Mouse (Mus musculus) frontal cortex, postnatal 10 days (tissue): ENCODE measurements around the gene Trp73.

Source experiments
- DNase-seq, 2 experiments: peaks; one replicate each; pipeline ENCODE4 v3.0.0; 2022; ENCODE audit warnings: low spot score in 2 of 2, mixed read lengths in 1 of 2

Trp73 gene

GRCm38 (mm10) chr4:154142211-154143040 is 2.4 kb upstream of the Trp73 start, which contains the start of gene Wrap73:
Gene Wrap73 (plus strand): TSS chr4:154142372.
- peak; percentile 73 to 87 for DNase-seq

GRCm38 (mm10) chr4:154141009-154141867 is 1.2 kb upstream of the Trp73 start:
- no peak for DNase-seq

DNA sequence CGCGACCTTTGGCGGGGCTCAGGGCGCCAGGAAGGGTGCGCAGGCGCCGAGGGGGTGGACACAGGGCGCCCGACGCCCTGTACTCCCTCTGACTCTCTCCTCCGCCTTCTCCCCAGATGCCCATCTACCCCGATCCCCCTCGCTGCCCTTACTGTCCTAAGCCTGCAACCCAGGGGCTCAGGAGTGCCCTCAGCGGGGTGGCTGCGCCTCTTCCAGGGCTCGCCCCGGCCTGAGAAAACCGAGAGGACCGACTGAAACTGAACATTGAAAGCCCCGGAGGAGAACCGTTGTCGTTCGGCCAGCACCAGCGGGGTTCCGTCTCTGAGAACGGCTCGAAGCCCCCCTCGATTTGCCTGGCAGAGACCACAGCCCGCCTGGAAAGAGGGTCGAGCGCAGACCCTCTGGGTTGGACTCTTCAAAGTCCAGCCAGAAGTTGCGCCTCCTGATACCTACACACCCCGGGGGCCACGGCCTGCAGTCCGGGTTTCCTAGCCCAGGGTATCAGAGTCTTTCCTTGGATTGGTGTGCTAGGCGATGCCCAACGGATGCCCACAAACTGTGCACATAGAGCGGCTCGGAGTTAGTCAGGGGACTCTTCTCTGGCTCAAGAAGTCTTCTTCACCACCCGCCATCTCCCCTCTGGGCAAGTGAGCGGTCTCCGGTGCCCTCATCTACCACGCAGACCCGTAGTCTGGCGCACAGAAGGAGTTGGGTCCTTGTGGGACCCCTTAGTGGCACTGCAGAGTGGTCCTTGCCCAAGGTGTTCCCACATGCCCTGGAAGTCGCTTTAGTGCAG is 403 bp upstream of the Trp73 start:
- no peak for DNase-seq

DNA sequence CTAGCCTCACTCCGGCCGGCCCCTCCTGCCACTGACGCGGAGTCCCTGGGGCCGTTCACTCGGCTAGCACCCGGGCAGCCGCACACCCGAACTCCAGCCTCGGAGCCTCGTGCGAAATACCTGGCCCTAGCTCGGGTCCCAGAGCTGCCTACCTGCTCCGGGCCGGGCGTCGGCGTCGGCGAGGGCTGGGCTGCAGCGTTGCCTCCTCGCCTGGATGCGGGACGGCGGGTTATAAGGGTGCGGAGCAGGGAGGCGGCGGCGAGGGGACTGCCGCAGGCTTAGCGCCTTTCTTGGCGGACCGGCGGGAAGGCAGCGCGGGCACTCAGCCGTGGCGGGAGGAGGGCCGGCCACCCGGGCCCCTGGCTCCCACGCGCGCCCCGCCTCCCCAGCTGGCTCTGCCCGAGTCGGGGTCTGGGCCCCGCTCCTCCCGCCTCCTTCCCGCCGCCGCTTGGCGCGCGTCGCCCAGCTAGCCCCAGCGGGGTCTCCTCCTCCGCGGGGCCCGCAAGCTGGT is 282 bp downstream of the Trp73 start:
- no peak for DNase-seq

DNA sequence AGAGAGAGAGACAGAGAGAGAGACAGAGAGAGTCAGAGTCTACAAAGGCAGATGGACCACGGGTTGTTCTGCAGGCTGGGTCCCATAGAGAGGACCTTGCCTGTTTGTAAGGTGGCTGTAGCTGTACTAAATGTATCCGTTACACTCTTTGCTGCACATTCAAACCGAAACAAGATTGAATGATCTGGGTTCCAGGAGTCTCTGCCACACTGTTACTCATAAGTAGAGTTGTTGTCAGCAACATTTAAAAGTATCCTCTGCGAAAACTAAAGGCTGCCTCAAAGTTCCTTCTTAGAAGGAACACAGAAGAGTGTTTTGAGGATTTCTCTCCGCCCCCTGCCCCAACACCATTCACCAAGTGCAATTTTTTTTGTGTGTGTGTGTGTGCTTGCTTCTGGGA is 2.9 kb downstream of the Trp73 start:
- DNase-seq, result no peak

GRCm38 (mm10) chr4:154134803-154135202 is 5.2 kb downstream of the Trp73 start:
- DNase-seq, result no peak

DNA sequence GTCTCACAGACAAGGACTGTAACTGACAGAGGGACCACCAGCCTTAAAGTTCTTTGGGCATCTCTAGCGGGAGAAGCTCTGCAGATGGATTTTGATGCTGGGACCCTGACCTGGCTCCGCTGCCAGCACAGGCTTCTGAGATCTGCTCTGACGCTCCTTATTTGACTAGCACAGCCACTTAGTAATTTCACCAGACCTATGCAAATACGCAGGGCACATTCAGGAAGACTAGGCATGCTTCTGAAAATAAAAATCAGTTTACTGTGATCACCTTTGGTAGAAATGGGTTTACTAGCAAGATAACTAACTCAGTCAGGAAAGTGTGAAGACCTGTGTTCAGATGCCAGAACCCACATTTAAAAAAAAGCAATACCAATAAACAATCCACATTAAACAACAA is 8.1 kb downstream of the Trp73 start:
- DNase-seq, result no peak

DNA sequence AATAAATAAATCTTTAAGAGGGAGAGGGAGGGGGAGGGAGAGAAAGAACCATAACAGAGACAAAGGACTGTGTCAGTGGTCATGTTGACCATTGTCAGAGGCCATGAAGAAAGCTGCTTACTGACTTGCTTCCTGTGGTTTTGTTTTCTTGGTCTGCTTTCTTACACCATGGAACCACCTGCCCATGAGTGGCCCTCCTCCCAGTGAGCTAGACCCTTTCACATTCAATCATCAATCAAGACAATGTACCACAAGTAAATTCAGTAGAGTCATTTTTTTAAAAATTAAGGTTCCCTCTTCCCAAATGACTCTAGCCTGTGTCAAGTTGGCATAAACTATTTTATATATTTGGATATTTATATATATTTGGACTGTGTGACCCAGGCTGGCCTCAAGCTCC is 10.1 kb downstream of the Trp73 start:
- no peak for DNase-seq

GRCm38 (mm10) chr4:154127273-154127672 is 12.7 kb downstream of the Trp73 start:
- no peak for DNase-seq

GRCm38 (mm10) chr4:154125202-154125601 is 14.8 kb downstream of the Trp73 start:
- DNase-seq, result no peak

- DNase-seq, result no peak
Measured at GRCm38 (mm10) chr4:154123553-154123952, 16.5 kb downstream of the Trp73 start.

DNA sequence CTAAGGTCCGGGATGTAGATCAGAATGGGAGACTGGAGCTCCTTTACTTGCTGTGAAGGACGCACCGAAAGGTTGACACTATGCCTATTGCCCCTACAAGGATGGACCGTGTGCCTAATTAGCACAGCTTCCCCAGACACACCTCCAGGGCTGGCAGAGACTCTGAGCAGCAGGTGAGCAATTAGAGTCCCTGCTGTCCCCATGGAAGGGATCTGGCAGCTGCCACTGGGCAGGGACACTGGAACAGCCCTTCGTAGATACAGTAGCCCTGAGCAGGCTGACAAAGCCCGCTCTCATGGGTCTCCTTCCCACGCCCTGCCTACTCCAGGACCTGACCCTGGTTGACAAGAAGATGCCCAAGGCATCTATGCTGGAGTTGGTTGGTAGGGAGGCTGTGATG is 17.6 kb downstream of the Trp73 start:
- no peak for DNase-seq

- DNase-seq, result no peak
Measured at GRCm38 (mm10) chr4:154121800-154122199, 18.2 kb downstream of the Trp73 start.

DNA sequence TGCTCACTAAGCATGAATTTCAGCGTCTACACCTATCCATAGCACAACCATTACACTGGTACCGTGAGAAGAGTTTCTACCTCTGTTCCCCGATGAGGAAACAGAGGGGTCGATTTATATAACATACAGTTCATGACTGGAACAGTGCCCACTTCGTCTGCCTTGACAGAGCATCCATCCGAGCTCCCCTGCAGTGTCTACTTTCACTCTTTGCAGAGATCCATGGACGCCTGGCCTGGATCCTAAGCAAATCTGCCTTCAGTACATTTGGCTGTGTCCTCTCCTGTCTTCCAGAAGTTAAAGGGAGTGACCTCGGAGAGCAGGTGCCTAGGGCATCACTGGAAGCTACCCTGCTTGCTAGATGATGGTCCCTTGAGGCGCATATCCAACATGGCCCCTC is 20.8 kb downstream of the Trp73 start:
- DNase-seq, result no peak

- DNase-seq, result no peak
Measured at GRCm38 (mm10) chr4:154118782-154119181, 21.2 kb downstream of the Trp73 start.

DNA sequence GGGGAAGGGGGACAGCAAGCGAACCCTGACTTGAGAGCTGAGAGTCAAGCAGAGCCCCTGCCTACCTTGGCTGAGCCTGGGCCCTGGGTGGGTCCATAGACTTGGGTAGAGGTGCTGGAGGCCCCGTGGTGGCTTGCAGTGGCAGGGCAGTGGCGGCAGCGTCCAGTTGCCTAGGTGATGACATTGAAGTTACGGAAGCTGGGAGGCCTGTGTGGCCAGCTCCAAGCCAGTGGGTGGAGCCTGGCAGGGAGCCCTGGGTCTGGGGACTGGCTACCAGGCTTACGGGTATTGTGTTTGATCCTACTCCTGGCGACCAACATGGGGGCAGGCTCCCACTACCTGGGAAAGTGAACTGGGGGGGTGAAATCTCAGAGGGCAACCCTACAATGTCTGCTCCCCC is 23.6 kb downstream of the Trp73 start:
- DNase-seq, result no peak

DNA sequence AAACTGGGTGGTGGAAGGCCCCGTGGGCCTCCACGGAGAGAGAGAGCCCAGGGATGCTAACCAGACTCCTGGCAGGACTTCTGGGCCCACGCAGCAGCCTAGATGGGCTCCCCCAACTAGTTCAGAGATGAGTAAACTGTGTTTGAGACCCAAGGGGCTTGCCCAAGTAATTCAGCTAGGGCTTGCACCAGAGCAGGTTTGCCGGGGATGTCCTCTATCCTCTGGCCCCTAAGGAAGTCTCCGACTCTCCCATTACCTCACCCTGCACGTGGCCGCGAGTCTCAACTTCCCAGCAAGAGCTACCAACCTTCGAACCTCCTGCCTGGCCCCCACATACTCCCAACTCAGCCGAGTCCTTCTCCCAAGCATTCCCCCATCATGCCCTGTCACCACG is 30.2 kb downstream of the Trp73 start:
- no peak for DNase-seq

GRCm38 (mm10) chr4:154109216-154109849 is 30.7 kb downstream of the Trp73 start:
- DNase-seq, result peak; percentile 17 to 22

GRCm38 (mm10) chr4:154106497-154107061 is 33.4 kb downstream of the Trp73 start:
- DNase-seq, result no peak

DNA sequence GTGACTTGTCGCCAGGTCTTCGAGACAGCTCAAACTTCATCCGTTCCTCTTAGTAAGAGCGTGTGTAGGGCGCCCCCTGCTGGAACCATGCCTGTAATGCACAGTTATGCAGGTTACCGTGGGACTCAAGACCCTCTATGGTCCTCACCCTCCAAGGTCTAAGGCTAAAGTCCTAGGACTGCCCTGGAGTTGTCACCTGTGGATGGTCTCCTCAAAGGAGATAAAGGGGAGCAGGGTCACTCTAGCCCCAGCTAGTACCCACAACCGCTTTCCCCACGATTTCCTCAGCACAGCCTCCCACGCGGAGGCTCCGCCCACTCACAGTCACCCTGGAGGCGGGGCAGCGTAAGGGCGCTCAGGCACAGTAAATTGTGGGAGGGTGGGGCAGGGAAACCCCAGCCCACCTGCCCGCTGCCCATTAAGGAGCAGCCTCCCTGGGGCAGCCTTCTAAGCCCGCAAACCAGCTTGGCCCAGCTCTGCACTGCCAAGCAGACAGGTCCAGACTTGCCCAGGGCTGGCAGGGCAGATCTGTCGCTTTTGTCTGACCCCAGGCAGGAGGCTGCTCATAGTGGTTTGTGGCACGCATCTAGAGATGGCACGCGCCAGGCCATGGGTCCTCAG is 34.5 kb downstream of the Trp73 start:
- DNase-seq, result peak in 1 of 2 experiments; percentile 25
